In genomic region chrX:96097491-96097970, GRCm38 (mm10) we compare ENCODE assay signal across 8 mouse cellular contexts. TPM values are rescaled to one million over a fixed set of nuclear protein-coding genes. Genes with fewer than 3 reads are reported as not detected.
A peak's percentile ranks its signal among the peaks of the same experiment; 100 is the strongest.
DNase-seq lines count a peak whose midpoint lies in the region; ATAC-seq lines count a peak whose summit lies in the region.

No protein-coding gene starts in this region.

- 28% methylated on average over 5 of the region's 5 CpGs for WGBS in heart, embryonic 11.5 days (ENCODE audit: insufficient replicate concordance)
- WGBS in forebrain, embryonic 15.5 days: 41% methylated on average over 5 of the region's 5 CpGs
- 40% methylated on average over 5 of the region's 5 CpGs for WGBS in liver, embryonic 16.5 days (ENCODE audit: insufficient replicate concordance)

- no peaks in the 10 kb centered on the region for H3K27me3 ChIP-seq in heart, embryonic 11.5 days (ENCODE audit: control insufficient read depth, insufficient read depth, low read length)
- H3K27me3 ChIP-seq in forebrain, embryonic 15.5 days: no peaks in the 10 kb centered on the region
- no peaks in the 10 kb centered on the region; the same call in 1 of the 2 replicates for H3K27me3 ChIP-seq in liver, embryonic 16.5 days (ENCODE audit: control insufficient read depth, insufficient read depth, low read depth, low read length)

- H3K9me3 ChIP-seq in heart, embryonic 11.5 days (replicated peaks; ENCODE audit: control insufficient read depth, low read length): no peaks in the 10 kb centered on the region
- H3K9me3 ChIP-seq in forebrain, embryonic 15.5 days: no peaks in the 10 kb centered on the region
- no peaks in the 10 kb centered on the region for H3K9me3 ChIP-seq in liver, embryonic 16.5 days (replicated peaks; ENCODE audit: control insufficient read depth, low read length)

- peak overlapping the region; percentile 60 for H3K4me2 ChIP-seq in heart, embryonic 11.5 days
- peak overlapping the region; percentile 66 for H3K4me2 ChIP-seq in forebrain, embryonic 15.5 days (replicated peaks)
- H3K4me2 ChIP-seq in liver, embryonic 16.5 days (ENCODE audit: low read depth, low read length): peak overlapping the region; percentile 82

- DNase-seq in heart, postnatal 36 days: no peak
- peak; percentile 37 for DNase-seq in CD4-positive helper T cell, adult 2 months (ENCODE audit: low read depth, low spot score)
- DNase-seq in cerebellum, adult 9-11 months: no peak
- DNase-seq in right cerebral cortex, postnatal 10 days (ENCODE audit: low spot score in 2 of 2): no peak
- DNase-seq in embryo, embryonic 11 days: no peak

- no peaks in the 10 kb centered on the region; the same call in 1 of the 2 replicates for H3K4me1 ChIP-seq in heart, embryonic 11.5 days (ENCODE audit: control insufficient read depth, insufficient read depth, low read length)
- no peaks in the 10 kb centered on the region for H3K4me1 ChIP-seq in forebrain, embryonic 15.5 days
- H3K4me1 ChIP-seq in liver, embryonic 16.5 days (ENCODE audit: control insufficient read depth, low read depth, low read length): peaks cover 3% of the 10 kb centered on the region

- no peaks in the 10 kb centered on the region for H3K36me3 ChIP-seq in heart, embryonic 11.5 days (ENCODE audit: control insufficient read depth, insufficient read depth, low read length)
- no peaks in the 10 kb centered on the region for H3K36me3 ChIP-seq in forebrain, embryonic 15.5 days
- no peaks in the 10 kb centered on the region for H3K36me3 ChIP-seq in liver, embryonic 16.5 days (ENCODE audit: control insufficient read depth, insufficient read depth)

- peak overlapping the region; percentile 81; the same call in 1 of the 2 replicates for H3K27ac ChIP-seq in heart, embryonic 11.5 days (ENCODE audit: low read depth, low read length)
- no peak overlapping the region for H3K27ac ChIP-seq in forebrain, embryonic 15.5 days (replicated peaks)
- no peak overlapping the region for H3K27ac ChIP-seq in liver, embryonic 16.5 days (ENCODE audit: low read length)

- no peak for ATAC-seq in heart, embryonic 11.5 days (replicated peaks; ENCODE audit: insufficient number of reproducible peaks, low FRiP score, low TSS enrichment)
- no peak for ATAC-seq in forebrain, embryonic 15.5 days (replicated peaks)
- no peak for ATAC-seq in liver, embryonic 16.5 days (ENCODE audit: low read depth)

- H3K4me3 ChIP-seq in heart, embryonic 11.5 days (ENCODE audit: low read depth, low read length): peak overlapping the region; percentile 61
- peak overlapping the region; percentile 46; the same call in 1 of the 2 replicates for H3K4me3 ChIP-seq in forebrain, embryonic 15.5 days
- H3K4me3 ChIP-seq in liver, embryonic 16.5 days (ENCODE audit: low read depth, low read length): peak overlapping the region; percentile 75

- peak overlapping the region; percentile 82 for H3K9ac ChIP-seq in heart, embryonic 11.5 days (ENCODE audit: low read depth, low read length)
- H3K9ac ChIP-seq in forebrain, embryonic 15.5 days (replicated peaks): no peak overlapping the region
- no peak overlapping the region; the same call in 1 of the 2 replicates for H3K9ac ChIP-seq in liver, embryonic 16.5 days (ENCODE audit: low read depth, low read length)

- intact Hi-C loops in heart, postnatal 36 days (cut with DNase I): loop anchor here (2.0 to 5.0 kb wide), 2 partner anchors 73 to 80 kb away; no protein-coding TSS in a partner anchor

RNA-seq across cellular contexts. Expression of gene Msn, which starts 1.7 kb away (rescaled TPM):
- polyA plus RNA-seq in heart, embryonic 11.5 days (2014; fragmentation: Nextera tagmentation; extraction: Ambion mirVana): 162 and 213 TPM in 2 replicates
- total RNA-seq in heart, postnatal 36 days (2021): 100 to 1,000 TPM; 116 to 124 TPM
- polyA plus RNA-seq in forebrain, embryonic 15.5 days (2015; fragmentation: Nextera tagmentation; extraction: Ambion mirVana): 36.7 and 42.4 TPM in 2 replicates
- polyA plus RNA-seq in liver, embryonic 16.5 days (2015; fragmentation: Nextera tagmentation; extraction: Ambion mirVana): 53.5 and 54.8 TPM in 2 replicates
